Mouse (Mus musculus): ENCODE results near the gene Kmo.

Gene Kmo

GRCm38 (mm10) chr1:175619814-175620431 lies at the start of gene Kmo:
Kmo (plus strand) TSS chr1:175620381.
- in situ Hi-C loops (cut with MboI, MseI): loop anchor here (5.0 kb wide), 1 partner anchor 262 kb away; the partner anchor contains the start of gene Exo1

- in situ Hi-C loops (cut with MboI, MseI): no loop called here
These were observed 46.1 kb upstream of the Kmo start for GRCm38 (mm10) chr1:175574129-175574528.

GRCm38 (mm10) chr1:175578425-175579096 lies 41.6 kb upstream of the Kmo start:
- in situ Hi-C loops (cut with MboI, MseI): no loop called here

- in situ Hi-C loops (cut with MboI, MseI): no loop called here
These were observed 40.5 kb upstream of the Kmo start for GRCm38 (mm10) chr1:175579598-175580235.

- in situ Hi-C loops (cut with MboI, MseI): no loop called here
These were observed 39.8 kb upstream of the Kmo start for GRCm38 (mm10) chr1:175580346-175580745.

GRCm38 (mm10) chr1:175582799-175583198 lies 37.4 kb upstream of the Kmo start:
- in situ Hi-C loops (cut with MboI, MseI): no loop called here

- in situ Hi-C loops (cut with MboI, MseI): no loop called here
These were observed 34.9 kb upstream of the Kmo start for GRCm38 (mm10) chr1:175585267-175585666.

- in situ Hi-C loops (cut with MboI, MseI): no loop called here
These were observed 33.5 kb upstream of the Kmo start for GRCm38 (mm10) chr1:175586656-175587055.

GRCm38 (mm10) chr1:175592832-175593231 lies 27.3 kb upstream of the Kmo start:
- in situ Hi-C loops (cut with MboI, MseI): no loop called here

GRCm38 (mm10) chr1:175602231-175602630 lies 17.9 kb upstream of the Kmo start:
- in situ Hi-C loops (cut with MboI, MseI): no loop called here

- in situ Hi-C loops (cut with MboI, MseI): no loop called here
These were observed 16.8 kb upstream of the Kmo start for GRCm38 (mm10) chr1:175603390-175603789.

GRCm38 (mm10) chr1:175607308-175607707 lies 12.9 kb upstream of the Kmo start:
- in situ Hi-C loops (cut with MboI, MseI): no loop called here

GRCm38 (mm10) chr1:175607838-175608585 lies 12.2 kb upstream of the Kmo start:
- in situ Hi-C loops (cut with MboI, MseI): no loop called here

- in situ Hi-C loops (cut with MboI, MseI): no loop called here
These were observed 11.5 kb upstream of the Kmo start for GRCm38 (mm10) chr1:175608708-175609107.

- in situ Hi-C loops (cut with MboI, MseI): no loop called here
These were observed 5.2 kb upstream of the Kmo start for GRCm38 (mm10) chr1:175614992-175615391.

GRCm38 (mm10) chr1:175623656-175624055 lies 3.5 kb downstream of the Kmo start:
- in situ Hi-C loops (cut with MboI, MseI): loop anchor here (5.0 kb wide), 1 partner anchor 259 kb away; the partner anchor contains the start of gene Exo1

GRCm38 (mm10) chr1:175625257-175625879 lies 5.2 kb downstream of the Kmo start, which contains the start of gene Fh1:
Fh1 (minus strand) TSS chr1:175625635.
- in situ Hi-C loops (cut with MboI, MseI): loop anchor here (5.0 kb wide), 1 partner anchor 72 kb away; the partner anchor contains the start of gene Wdr64

- in situ Hi-C loops (cut with MboI, MseI): loop anchor here (5.0 kb wide), 1 partner anchor 71 kb away; the partner anchor contains the start of gene Wdr64
These were observed 6.0 kb downstream of the Kmo start for GRCm38 (mm10) chr1:175625990-175626692.

- in situ Hi-C loops (cut with MboI, MseI): loop anchor here (5.0 kb wide), 1 partner anchor 68 kb away; the partner anchor contains the start of gene Wdr64
These were observed 9.1 kb downstream of the Kmo start for GRCm38 (mm10) chr1:175629248-175629647.

- in situ Hi-C loops (cut with MboI, MseI): no loop called here
These were observed 10.2 kb downstream of the Kmo start for GRCm38 (mm10) chr1:175630345-175630744.

GRCm38 (mm10) chr1:175631080-175631479 lies 10.9 kb downstream of the Kmo start:
- in situ Hi-C loops (cut with MboI, MseI): no loop called here
